Mouse (Mus musculus): ENCODE measurements around the gene Zfp534. TPM values are rescaled to one million over a fixed set of nuclear protein-coding genes. Genes with fewer than 3 reads are reported as not detected.
"Not testable (repeated sequence)": the region's sequence is repeated elsewhere in the genome, so short reads cannot be mapped to it uniquely, and the experiment has no call there.

Zfp534 gene
- 0.06 TPM in 1 of 2 replicates, not detected in the other for polyA plus RNA-seq (2015; fragmentation: Nextera tagmentation; extraction: Ambion mirVana)

DNA sequence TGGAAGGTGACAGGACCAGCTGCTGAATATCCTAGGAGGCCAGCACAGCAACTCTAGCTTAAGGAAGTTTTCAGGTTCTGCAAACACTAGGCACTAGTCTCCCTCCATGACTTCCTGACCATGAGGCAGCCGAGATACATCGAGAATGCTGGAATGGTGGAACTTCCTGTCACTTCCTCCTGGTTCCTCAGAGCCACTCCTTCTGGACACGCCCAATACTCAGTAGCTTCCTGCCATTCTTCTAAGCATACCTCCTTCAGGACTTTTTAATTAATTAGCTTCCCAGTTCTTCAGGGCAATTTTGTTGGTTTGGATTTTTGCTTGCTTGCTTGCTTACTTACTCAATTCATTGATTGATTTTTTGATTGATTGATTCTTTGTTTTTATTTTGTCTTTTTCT lies at the start of gene Zfp534:
Zfp534 (minus strand) TSS at position 101 of the 400 bp plus-strand sequence.
- not testable (repeated sequence) for H3K4me3 ChIP-seq (ENCODE audit: low read length); ATAC-seq; H3K9ac ChIP-seq (ENCODE audit: low read depth, low read length); H3K4me2 ChIP-seq (ENCODE audit: low read length); H3K36me3 ChIP-seq (ENCODE audit: control insufficient read depth, insufficient read depth, low read length); H3K9me3 ChIP-seq (ENCODE audit: control insufficient read depth, low read length); H3K4me1 ChIP-seq (ENCODE audit: control insufficient read depth, insufficient read depth, low read depth, low read length); H3K27ac ChIP-seq (ENCODE audit: low read depth, low read length); H3K27me3 ChIP-seq (replicated peaks; ENCODE audit: control insufficient read depth, insufficient read depth, low read length)
- WGBS, result 74% methylated on average over 2 of the region's 3 CpGs

DNA sequence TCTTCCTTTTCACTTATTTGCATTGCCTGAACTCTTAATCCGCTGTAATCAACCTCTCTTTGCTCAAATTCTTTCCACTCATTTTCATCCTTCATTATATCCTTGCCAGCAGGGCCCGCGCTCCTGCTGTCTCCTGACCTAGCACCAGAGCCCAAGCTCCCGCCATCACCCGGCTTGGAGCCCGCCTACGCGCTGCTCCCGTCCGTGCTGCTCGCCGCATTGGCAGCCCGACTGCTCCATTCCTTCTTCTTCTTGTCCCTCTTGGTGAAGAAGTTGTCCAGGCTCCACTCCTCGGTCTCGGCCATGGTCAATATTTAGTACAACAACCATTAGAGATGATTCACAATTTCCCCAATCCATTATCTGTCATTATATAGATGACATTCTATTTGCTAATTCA lies 43.9 kb upstream of the Zfp534 start:
- not testable (repeated sequence) for H3K27me3 ChIP-seq (replicated peaks; ENCODE audit: control insufficient read depth, insufficient read depth, low read length); H3K36me3 ChIP-seq (ENCODE audit: control insufficient read depth, insufficient read depth, low read length); H3K4me1 ChIP-seq (ENCODE audit: control insufficient read depth, insufficient read depth, low read depth, low read length); H3K4me3 ChIP-seq (ENCODE audit: low read length); ATAC-seq; H3K9me3 ChIP-seq (ENCODE audit: control insufficient read depth, low read length); H3K4me2 ChIP-seq (ENCODE audit: low read length); H3K9ac ChIP-seq (ENCODE audit: low read depth, low read length); H3K27ac ChIP-seq (ENCODE audit: low read depth, low read length)
- 91% methylated on average over 14 of the region's 15 CpGs for WGBS

DNA sequence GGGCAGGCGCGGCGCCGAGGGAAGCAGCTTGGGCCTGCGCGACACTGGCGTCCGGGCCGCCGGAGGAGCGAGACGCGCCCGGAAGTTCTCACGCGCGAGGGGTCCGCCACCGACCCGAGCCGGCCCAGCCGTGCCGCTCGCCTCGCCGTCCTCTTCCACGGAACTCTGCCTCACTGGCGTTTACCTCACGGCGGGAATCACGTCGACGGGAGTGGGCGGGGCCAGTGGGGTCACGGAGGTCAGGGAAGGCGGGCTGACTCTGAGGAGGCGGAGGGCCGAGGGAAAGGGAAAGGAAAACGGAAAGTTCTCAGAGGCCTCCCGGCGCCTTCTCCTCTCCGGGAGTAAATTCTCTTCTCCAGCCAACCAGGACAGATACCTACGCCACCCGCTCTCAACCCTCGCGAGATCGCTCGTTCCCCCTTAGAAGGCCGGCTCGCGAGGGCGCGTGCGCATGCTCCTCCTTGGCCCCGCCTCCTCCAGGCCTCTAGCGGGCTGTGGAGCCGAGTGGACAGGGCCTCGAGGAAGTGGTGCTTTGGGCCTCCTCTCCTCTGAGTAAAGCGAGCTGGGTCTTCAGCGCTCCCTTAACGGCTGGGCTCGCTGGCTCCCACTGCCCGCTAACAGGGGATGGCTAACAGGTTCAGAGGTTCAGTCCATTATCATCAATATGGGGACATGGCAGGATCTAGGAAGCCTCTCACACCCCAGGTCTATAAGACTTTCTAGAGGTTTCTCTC lies 36.5 kb upstream of the Zfp534 start:
- Histone ChIP-seq H3K4me3 (ENCODE audit: low read length) (peak overlapping the region; percentile 41), H3K9ac (ENCODE audit: low read depth, low read length) (peak overlapping the region; percentile 31; the same call in 1 of the 2 replicates), H3K4me2 (ENCODE audit: low read length) (peak overlapping the region; percentile 53)
- H3K36me3 ChIP-seq (ENCODE audit: control insufficient read depth, insufficient read depth, low read length); H3K4me1 ChIP-seq (ENCODE audit: control insufficient read depth, insufficient read depth, low read depth, low read length); H3K27me3 ChIP-seq (replicated peaks; ENCODE audit: control insufficient read depth, insufficient read depth, low read length); H3K9me3 ChIP-seq (ENCODE audit: control insufficient read depth, low read length); H3K27ac ChIP-seq (ENCODE audit: low read depth, low read length): not testable (repeated sequence)
- ATAC-seq, result 0 out of 2 replicates have a peak, but pooled peaks have one; percentile 48
- 26% methylated on average over 53 of the region's 63 CpGs for WGBS

DNA sequence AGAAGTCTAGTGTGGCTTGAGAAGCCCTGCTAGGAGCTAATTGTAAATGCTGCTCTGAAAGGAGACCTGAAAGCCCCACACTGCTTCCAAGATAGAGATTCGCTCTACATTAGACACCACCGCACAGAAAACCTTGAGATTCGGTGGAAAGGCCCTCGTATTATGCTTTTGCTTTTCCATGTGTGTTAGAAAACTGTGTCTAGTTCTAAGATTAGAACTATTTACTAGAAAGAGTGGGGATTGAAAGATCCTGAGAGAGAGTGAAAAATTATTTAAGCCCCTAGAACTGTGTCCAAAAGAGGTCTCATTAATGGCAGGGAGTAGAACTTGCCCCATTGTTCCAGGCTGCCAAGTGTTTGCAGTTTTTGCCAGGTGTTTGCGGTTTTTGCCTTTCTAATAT lies 47.1 kb downstream of the Zfp534 start:
- not testable (repeated sequence) for H3K9me3 ChIP-seq (ENCODE audit: control insufficient read depth, low read length); H3K4me2 ChIP-seq (ENCODE audit: low read length); ATAC-seq; H3K4me1 ChIP-seq (ENCODE audit: control insufficient read depth, insufficient read depth, low read depth, low read length); H3K27ac ChIP-seq (ENCODE audit: low read depth, low read length); H3K27me3 ChIP-seq (replicated peaks; ENCODE audit: control insufficient read depth, insufficient read depth, low read length); H3K36me3 ChIP-seq (ENCODE audit: control insufficient read depth, insufficient read depth, low read length); H3K4me3 ChIP-seq (ENCODE audit: low read length); H3K9ac ChIP-seq (ENCODE audit: low read depth, low read length)
- 88% methylated on average over 4 of the region's 5 CpGs for WGBS

DNA sequence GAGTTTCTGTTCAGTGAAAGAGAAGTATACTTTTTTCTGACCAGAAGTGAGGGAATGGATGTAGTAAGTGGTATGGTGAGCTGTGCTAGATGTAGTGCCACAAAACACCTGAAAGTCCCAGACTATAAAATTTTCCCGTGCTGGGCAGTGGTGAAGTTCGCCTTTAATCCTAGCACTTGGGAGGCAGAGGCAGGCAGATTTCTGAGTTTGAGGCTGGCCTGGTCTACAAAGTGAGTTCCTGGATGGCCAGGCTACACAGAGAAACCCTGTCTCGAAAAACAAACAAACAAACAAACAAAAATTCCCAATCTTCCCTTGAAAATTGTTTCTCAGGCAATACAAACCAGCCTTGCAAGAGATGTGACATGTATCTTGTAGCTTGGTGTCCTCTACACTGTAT lies 54.9 kb downstream of the Zfp534 start:
- not testable (repeated sequence) for H3K36me3 ChIP-seq (ENCODE audit: control insufficient read depth, insufficient read depth, low read length); H3K4me2 ChIP-seq (ENCODE audit: low read length); H3K27me3 ChIP-seq (replicated peaks; ENCODE audit: control insufficient read depth, insufficient read depth, low read length); H3K4me1 ChIP-seq (ENCODE audit: control insufficient read depth, insufficient read depth, low read depth, low read length); H3K4me3 ChIP-seq (ENCODE audit: low read length); H3K9me3 ChIP-seq (ENCODE audit: control insufficient read depth, low read length); H3K9ac ChIP-seq (ENCODE audit: low read depth, low read length); H3K27ac ChIP-seq (ENCODE audit: low read depth, low read length); ATAC-seq
- no CpG with 5 or more reads among the region's 3 CpGs for WGBS

DNA sequence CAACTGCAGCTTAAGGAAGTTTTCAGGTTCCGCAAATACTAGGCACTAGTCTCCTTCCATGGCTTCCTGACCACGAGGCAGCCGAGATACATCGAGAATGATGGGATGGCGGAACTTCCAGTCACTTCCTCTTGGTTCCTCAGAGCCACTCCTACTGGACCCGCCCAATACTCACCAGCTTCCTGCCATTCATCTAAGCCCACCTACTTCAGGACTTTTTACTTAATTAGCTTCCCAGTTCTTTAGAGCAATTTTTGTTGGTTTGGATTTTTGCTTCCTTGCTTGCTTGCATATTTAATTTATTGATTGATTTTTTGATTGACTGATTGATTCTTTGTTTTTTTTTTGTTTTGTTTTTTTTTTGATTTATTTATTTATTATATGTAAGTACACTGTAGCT lies 59.9 kb downstream of the Zfp534 start, which contains the start of gene Zfp979:
Zfp979 (minus strand) TSS at position 101 of the 400 bp plus-strand sequence.
- H3K27me3 ChIP-seq (replicated peaks; ENCODE audit: control insufficient read depth, insufficient read depth, low read length); H3K9me3 ChIP-seq (ENCODE audit: control insufficient read depth, low read length); H3K4me1 ChIP-seq (ENCODE audit: control insufficient read depth, insufficient read depth, low read depth, low read length); ATAC-seq; H3K9ac ChIP-seq (ENCODE audit: low read depth, low read length); H3K4me3 ChIP-seq (ENCODE audit: low read length); H3K4me2 ChIP-seq (ENCODE audit: low read length); H3K36me3 ChIP-seq (ENCODE audit: control insufficient read depth, insufficient read depth, low read length); H3K27ac ChIP-seq (ENCODE audit: low read depth, low read length): not testable (repeated sequence)
- WGBS, result no CpG with 5 or more reads among the region's 6 CpGs

DNA sequence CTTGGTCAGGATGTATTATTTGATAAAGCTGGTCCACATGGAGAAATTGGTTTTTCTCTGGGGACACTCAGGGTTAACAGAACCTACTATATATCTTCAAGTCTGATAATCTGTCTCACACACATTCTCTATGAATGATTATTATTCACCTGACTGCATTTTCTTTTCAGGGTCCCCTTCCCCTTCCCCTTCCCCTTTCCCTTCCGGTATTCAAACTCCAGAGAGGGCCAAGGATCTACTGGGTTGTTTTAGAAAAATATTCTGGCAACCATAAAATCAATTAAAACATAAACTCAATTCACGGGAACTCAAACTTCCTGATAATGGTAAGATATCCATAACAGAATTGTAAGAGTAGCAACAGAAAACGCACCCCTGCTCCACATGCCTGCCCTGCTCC lies 60.4 kb downstream of the Zfp534 start:
- not testable (repeated sequence) for H3K9me3 ChIP-seq (ENCODE audit: control insufficient read depth, low read length); H3K4me3 ChIP-seq (ENCODE audit: low read length); H3K27ac ChIP-seq (ENCODE audit: low read depth, low read length); H3K9ac ChIP-seq (ENCODE audit: low read depth, low read length); H3K4me1 ChIP-seq (ENCODE audit: control insufficient read depth, insufficient read depth, low read depth, low read length); H3K27me3 ChIP-seq (replicated peaks; ENCODE audit: control insufficient read depth, insufficient read depth, low read length); ATAC-seq; H3K36me3 ChIP-seq (ENCODE audit: control insufficient read depth, insufficient read depth, low read length); H3K4me2 ChIP-seq (ENCODE audit: low read length)
- WGBS, result 47% methylated on average over 2 of the region's 3 CpGs

DNA sequence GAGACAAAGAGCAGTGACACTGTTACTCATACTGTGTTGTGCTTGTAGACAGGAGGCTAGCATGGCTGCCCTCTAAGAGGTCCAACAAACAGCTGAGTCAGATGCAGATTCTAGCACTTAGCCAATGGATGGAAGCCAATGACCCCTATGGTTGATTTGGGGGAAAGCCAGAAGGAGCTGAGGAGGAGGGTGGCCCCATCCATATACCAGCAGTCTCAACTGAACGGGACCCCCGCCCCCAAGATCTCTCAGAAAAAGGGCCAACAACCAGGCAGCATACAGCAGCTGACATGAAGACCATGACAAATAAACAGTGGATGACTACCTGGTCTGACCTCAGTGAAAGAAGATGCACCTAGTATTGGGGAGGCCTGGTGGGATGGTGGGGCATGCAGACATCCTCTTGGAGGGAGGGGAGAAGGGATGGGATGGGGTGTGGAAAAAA lies 68.5 kb downstream of the Zfp534 start:
- ATAC-seq; H3K4me1 ChIP-seq (ENCODE audit: control insufficient read depth, insufficient read depth, low read depth, low read length); H3K4me3 ChIP-seq (ENCODE audit: low read length); H3K9me3 ChIP-seq (ENCODE audit: control insufficient read depth, low read length); H3K27me3 ChIP-seq (replicated peaks; ENCODE audit: control insufficient read depth, insufficient read depth, low read length); H3K27ac ChIP-seq (ENCODE audit: low read depth, low read length); H3K36me3 ChIP-seq (ENCODE audit: control insufficient read depth, insufficient read depth, low read length); H3K4me2 ChIP-seq (ENCODE audit: low read length); H3K9ac ChIP-seq (ENCODE audit: low read depth, low read length): not testable (repeated sequence)
- no CpG with 5 or more reads among the region's 2 CpGs for WGBS
